Mouse (Mus musculus) E14TG2a.4 (cell line): Measurements from ENCODE around the gene Scimp.

Experiments
- CTCF ChIP-seq: conservative IDR thresholded peaks from 2 replicates; pipeline ENCODE4 v1.5.1; 2014; ENCODE audit warnings: low read length
- NANOG ChIP-seq: IDR thresholded peaks from 2 replicates; pipeline ENCODE4 v1.6.1; 2014; ENCODE audit warnings: borderline replicate concordance, low read length, mixed read lengths
- POU5F1 ChIP-seq: IDR thresholded peaks from 2 replicates; pipeline ENCODE4 v1.6.1; 2014; ENCODE audit warnings: low read length, borderline replicate concordance

- TF ChIP-seq CTCF (no peak), NANOG (no peak), POU5F1 (no peak)
These were observed 32.4 kb upstream of the Scimp start, which contains the start of gene Rabep1 for GRCm38 (mm10) chr11:70844559-70845456.
